28 mouse cellular contexts compared by ENCODE assay signal in genomic region chr10:4483848-4484247, GRCm38 (mm10). TPM values are rescaled to one million over a fixed set of nuclear protein-coding genes. Genes with fewer than 3 reads are reported as not detected.
"Had no signal": no experiment of that assay in that cellular context is flagged by ENCODE, and none has a peak within 500 bp of the region (broad histone marks: within the 10 kb centered on the region; RNA-seq: fewer than 3 reads in every experiment).

No protein-coding gene starts in this region.

- H3K27me3 ChIP-seq: heart, embryonic 12.5 days; hindbrain, embryonic 13.5 days; hindbrain, embryonic 15.5 days; limb, embryonic 13.5 days; limb, embryonic 15.5 days; liver, embryonic 12.5 days had no signal

- H3K27ac ChIP-seq: gastrocnemius, adult 2 months; heart, embryonic 10.5 days; hindbrain, embryonic 13.5 days; hindbrain, embryonic 15.5 days; hindbrain, postnatal 0 days; layer of hippocampus, adult 2 months; left cerebral cortex, adult 2 months; limb, embryonic 13.5 days; limb, embryonic 15.5 days; liver, embryonic 12.5 days; liver, embryonic 14.5 days had no signal

- H3K4me3 ChIP-seq: gastrocnemius, adult 2 months; heart, embryonic 10.5 days; heart, embryonic 12.5 days; hindbrain, embryonic 13.5 days; hindbrain, embryonic 15.5 days; layer of hippocampus, adult 2 months; left cerebral cortex, adult 2 months; limb, embryonic 13.5 days; limb, embryonic 15.5 days; liver, embryonic 12.5 days had no signal

- H3K4me2 ChIP-seq: heart, embryonic 12.5 days; hindbrain, embryonic 13.5 days; hindbrain, embryonic 15.5 days; limb, embryonic 13.5 days; limb, embryonic 15.5 days; liver, embryonic 12.5 days had no signal

- ATAC-seq: hindbrain, postnatal 0 days; intestine, embryonic 16.5 days; liver, embryonic 12.5 days had no signal

- H3K9ac ChIP-seq: heart, embryonic 12.5 days; hindbrain, embryonic 13.5 days; hindbrain, embryonic 15.5 days; limb, embryonic 13.5 days; limb, embryonic 15.5 days; liver, embryonic 12.5 days; liver, embryonic 14.5 days had no signal

- H3K9me3 ChIP-seq: heart, embryonic 10.5 days; hindbrain, embryonic 13.5 days; hindbrain, embryonic 15.5 days; limb, embryonic 13.5 days; limb, embryonic 15.5 days; liver, embryonic 12.5 days had no signal

- H3K36me3 ChIP-seq: heart, embryonic 10.5 days; heart, embryonic 12.5 days; hindbrain, embryonic 13.5 days; hindbrain, embryonic 15.5 days; limb, embryonic 13.5 days; limb, embryonic 15.5 days; liver, embryonic 12.5 days had no signal

- DNase-seq: gastrocnemius, adult 2 months; gastrocnemius, postnatal 10 days; gastrocnemius, postnatal 25 days; heart, adult 18-20 months; heart, postnatal 10 days; kidney, adult 18-20 months; kidney, adult 8-10 months; kidney, postnatal 10 days; kidney, postnatal 25 days; kidney, postnatal 4 days; left cerebral cortex, postnatal 4 days had no signal

- H3K4me1 ChIP-seq: heart, embryonic 12.5 days; hindbrain, embryonic 13.5 days; hindbrain, embryonic 15.5 days; limb, embryonic 13.5 days; limb, embryonic 15.5 days; liver, embryonic 12.5 days had no signal

RNA-seq across cellular contexts. Expression of gene Ccdc170, which starts 1.5 kb away (rescaled TPM):
- total RNA-seq: hematopoietic stem cell, adult 5-6 weeks; liver, adult 2 months had no signal
- polyA plus RNA-seq: heart, embryonic 10.5 days; heart, embryonic 12.5 days; heart, embryonic 14.5 days; intestine, embryonic 14.5 days; intestine, embryonic 16.5 days; limb, embryonic 11.5 days; liver, adult 2 months; liver, embryonic 14.5 days had no signal
